8 mouse cellular contexts compared by ENCODE assay signal in genomic region chr11:120304350-120304694, GRCm38 (mm10). TPM values are rescaled to one million over a fixed set of nuclear protein-coding genes. Genes with fewer than 3 reads are reported as not detected.
DNase-seq lines count a peak whose midpoint lies in the region; ATAC-seq and TF ChIP-seq lines count a peak whose summit lies in the region.

No protein-coding gene starts in this region.

- ATAC-seq in lung, postnatal 0 days = no peak
- no peak for ATAC-seq in forebrain, embryonic 16.5 days
- ATAC-seq in limb, embryonic 11.5 days (ENCODE audit: insufficient number of reproducible peaks, low FRiP score, low TSS enrichment, low read depth) = no peak
- ATAC-seq in neural tube, embryonic 12.5 days (ENCODE audit: low FRiP score, low read depth) = 0 out of 2 replicates have a peak, but pooled peaks have one; percentile 0

- no peak for TF ChIP-seq CTCF in lung, postnatal 0 days (IDR thresholded peaks at IDR 0.05)

- TF ChIP-seq EP300 in lung, postnatal 0 days (IDR thresholded peaks at IDR 0.05) = no peak

- no peaks in the 10 kb centered on the region for H3K9me3 ChIP-seq in lung, postnatal 0 days (ENCODE audit: low read length)
- no peaks in the 10 kb centered on the region for H3K9me3 ChIP-seq in forebrain, embryonic 16.5 days (ENCODE audit: control insufficient read depth, low read length)
- H3K9me3 ChIP-seq in limb, embryonic 11.5 days (ENCODE audit: control insufficient read depth, low read length) = no peaks in the 10 kb centered on the region
- H3K9me3 ChIP-seq in neural tube, embryonic 12.5 days = no peaks in the 10 kb centered on the region

- H3K4me2 ChIP-seq in lung, postnatal 0 days (replicated peaks; ENCODE audit: low read depth, low read length) = peak overlapping the region; percentile 85; the same call in 1 of the 2 replicates
- H3K4me2 ChIP-seq in forebrain, embryonic 16.5 days (ENCODE audit: low read length) = peak overlapping the region; percentile 91
- H3K4me2 ChIP-seq in limb, embryonic 11.5 days (ENCODE audit: low read depth, severe bottlenecking) = peak overlapping the region; percentile 76; the same call in 1 of the 2 replicates
- H3K4me2 ChIP-seq in neural tube, embryonic 12.5 days (replicated peaks) = peak overlapping the region; percentile 68

- DNase-seq in lung, postnatal 0 days (ENCODE audit: low spot score) = no peak
- no peak for DNase-seq in lung, postnatal 10 days
- no peak for DNase-seq in limb, embryonic 11.5 days (ENCODE audit: low spot score)
- DNase-seq in embryo, embryonic 9.5 days (ENCODE audit: extremely low spot score) = no peak
- no peak for DNase-seq in c-Kit-positive CD71-positive TER-119-positive erythroid progenitor cells, embryonic 14.5 days (ENCODE audit: low spot score)
- no peak for DNase-seq in right cerebral cortex, postnatal 4 days

- no peak overlapping the region for H3K4me3 ChIP-seq in lung, postnatal 0 days (ENCODE audit: low read depth, low read length)
- H3K4me3 ChIP-seq in forebrain, embryonic 16.5 days (replicated peaks; ENCODE audit: low read length) = peak overlapping the region; percentile 56
- no peak overlapping the region; the same call in 1 of the 2 replicates for H3K4me3 ChIP-seq in limb, embryonic 11.5 days (ENCODE audit: low read depth, low read length)
- no peak overlapping the region for H3K4me3 ChIP-seq in neural tube, embryonic 12.5 days

- no peak overlapping the region for H3K27ac ChIP-seq in lung, postnatal 0 days (ENCODE audit: low read length)
- H3K27ac ChIP-seq in forebrain, embryonic 16.5 days (ENCODE audit: low read length) = peak overlapping the region; percentile 93; the same call in 1 of the 2 replicates
- peak overlapping the region; percentile 65; the same call in 1 of the 2 replicates for H3K27ac ChIP-seq in limb, embryonic 11.5 days (replicated peaks; ENCODE audit: low read depth, low read length)
- H3K27ac ChIP-seq in neural tube, embryonic 12.5 days = peak overlapping the region; percentile 38; the same call in 1 of the 2 replicates

- H3K27me3 ChIP-seq in lung, postnatal 0 days (replicated peaks; ENCODE audit: insufficient read depth, low read length) = no peaks in the 10 kb centered on the region
- H3K27me3 ChIP-seq in forebrain, embryonic 16.5 days (replicated peaks; ENCODE audit: control insufficient read depth, insufficient read depth, low read length) = no peaks in the 10 kb centered on the region
- no peaks in the 10 kb centered on the region for H3K27me3 ChIP-seq in limb, embryonic 11.5 days (ENCODE audit: control insufficient read depth, insufficient read depth, low read length)
- H3K27me3 ChIP-seq in neural tube, embryonic 12.5 days (replicated peaks) = peaks cover 17% of the 10 kb centered on the region

- no peaks in the 10 kb centered on the region for H3K36me3 ChIP-seq in lung, postnatal 0 days (ENCODE audit: insufficient read depth, low read length)
- H3K36me3 ChIP-seq in forebrain, embryonic 16.5 days (ENCODE audit: control insufficient read depth, insufficient read depth) = no peaks in the 10 kb centered on the region
- no peaks in the 10 kb centered on the region for H3K36me3 ChIP-seq in limb, embryonic 11.5 days (ENCODE audit: control insufficient read depth, insufficient read depth, low read length)
- H3K36me3 ChIP-seq in neural tube, embryonic 12.5 days = no peaks in the 10 kb centered on the region

- no peak overlapping the region for H3K9ac ChIP-seq in lung, postnatal 0 days (replicated peaks; ENCODE audit: low read depth)
- peak overlapping the region; percentile 89; the same call in 1 of the 2 replicates for H3K9ac ChIP-seq in forebrain, embryonic 16.5 days (replicated peaks; ENCODE audit: low read depth, low read length)
- peak overlapping the region; percentile 80; the same call in 1 of the 2 replicates for H3K9ac ChIP-seq in limb, embryonic 11.5 days (ENCODE audit: low read length)
- no peak overlapping the region for H3K9ac ChIP-seq in neural tube, embryonic 12.5 days

- 39% methylated on average over 5 of the region's 5 CpGs for WGBS in lung, postnatal 0 days
- WGBS in forebrain, embryonic 16.5 days = 45% methylated on average over 5 of the region's 5 CpGs
- WGBS in limb, embryonic 11.5 days = 33% methylated on average over 5 of the region's 5 CpGs
- 25% methylated on average over 5 of the region's 5 CpGs for WGBS in neural tube, embryonic 12.5 days

- H3K4me1 ChIP-seq in lung, postnatal 0 days (ENCODE audit: insufficient read depth, low read depth, low read length) = peaks cover 21% of the 10 kb centered on the region
- peaks cover 48% of the 10 kb centered on the region for H3K4me1 ChIP-seq in forebrain, embryonic 16.5 days (replicated peaks; ENCODE audit: control insufficient read depth, insufficient read depth, low read length)
- peaks cover 50% of the 10 kb centered on the region for H3K4me1 ChIP-seq in limb, embryonic 11.5 days (ENCODE audit: control insufficient read depth, insufficient read depth, low read length)
- H3K4me1 ChIP-seq in neural tube, embryonic 12.5 days = peaks cover 40% of the 10 kb centered on the region

RNA-seq across cellular contexts. Expression of gene Actg1, which starts 44.0 kb away (rescaled TPM):
- 1,989 and 2,317 TPM in 2 replicates for polyA plus RNA-seq in lung, postnatal 0 days (2015; fragmentation: Nextera tagmentation; extraction: Ambion mirVana)
- 4,159 and 4,175 TPM in 2 replicates for polyA plus RNA-seq in forebrain, embryonic 16.5 days (2015; fragmentation: Nextera tagmentation; extraction: Ambion mirVana)
- polyA plus RNA-seq in limb, embryonic 11.5 days (2014; fragmentation: Nextera tagmentation; extraction: Ambion mirVana) = 2,996 and 3,123 TPM in 2 replicates
- 3,655 and 3,681 TPM in 2 replicates for polyA plus RNA-seq in neural tube, embryonic 12.5 days (2016; fragmentation: Nextera tagmentation; extraction: Ambion mirVana)

RNA-seq across cellular contexts. Expression of gene Fscn2, which starts 57.0 kb away (rescaled TPM):
- 0.36 and 0.74 TPM in 2 replicates for polyA plus RNA-seq in lung, postnatal 0 days (2015; fragmentation: Nextera tagmentation; extraction: Ambion mirVana)
- 1.3 and 1.5 TPM in 2 replicates for polyA plus RNA-seq in forebrain, embryonic 16.5 days (2015; fragmentation: Nextera tagmentation; extraction: Ambion mirVana)
- polyA plus RNA-seq in limb, embryonic 11.5 days (2014; fragmentation: Nextera tagmentation; extraction: Ambion mirVana) = 0.21 and 0.47 TPM in 2 replicates
- 1.1 and 1.6 TPM in 2 replicates for polyA plus RNA-seq in neural tube, embryonic 12.5 days (2016; fragmentation: Nextera tagmentation; extraction: Ambion mirVana)

Comparison
In these comparisons a context has a peak if more than half of its experiments do, and no peak if none do; other contexts are left out.
1. H3K9ac ChIP-seq: peak in forebrain, embryonic 16.5 days (single experiment) and limb, embryonic 11.5 days (single experiment); none in lung, postnatal 0 days (single experiment) and neural tube, embryonic 12.5 days (single experiment).
2. Peak in every context shown above with its lines, with median percentiles within 50 percentile points of each other: H3K4me2 ChIP-seq.